Mouse (Mus musculus): ENCODE measurements around the gene Hlcs.

DNA sequence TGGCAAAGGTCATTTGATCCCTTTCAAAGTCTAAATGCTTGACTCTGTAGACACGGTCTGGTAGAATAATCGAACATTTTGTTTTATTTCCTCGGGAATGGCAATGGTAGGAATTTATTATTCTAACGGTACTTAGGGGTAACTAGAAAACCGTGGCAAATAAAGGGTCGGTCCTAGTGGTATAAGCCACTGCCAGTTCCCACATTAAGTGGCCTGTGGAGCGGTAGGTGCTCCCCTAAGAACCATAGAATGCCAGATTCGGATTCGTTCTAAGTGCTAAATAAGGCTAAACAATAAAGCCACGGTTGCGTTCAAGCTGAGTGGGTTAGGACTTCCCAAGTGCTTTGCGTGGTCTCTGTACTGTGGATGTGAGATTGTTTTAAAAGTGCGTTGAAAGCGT lies 216.9 kb downstream of the Hlcs start:
- TF ChIP-seq POLR2A (IDR thresholded peaks at IDR 0.05; ENCODE audit: control insufficient read depth, extremely low read depth, insufficient read depth, low read length, poor library complexity), result no peak
- TF ChIP-seq CTCF (IDR thresholded peaks at IDR 0.05; ENCODE audit: borderline replicate concordance, control insufficient read depth, extremely low read depth, insufficient read depth, low read length, poor library complexity), result no peak

Measured in thymus, adult 2 months (tissue).